Mouse (Mus musculus) kidney, embryonic 14.5 days (tissue): ENCODE measurements around the gene Tspyl3. TPM values are rescaled to one million over a fixed set of nuclear protein-coding genes. Genes with fewer than 3 reads are reported as not detected.

Source experiments
- ATAC-seq: fragments of 200-750 bp; cut with Nextera tagmentation; 2 replicates; pipeline ENCODE4 v1.8.0; 2017; ENCODE audit warnings: moderate number of reproducible peaks, mild to moderate bottlenecking, moderate TSS enrichment, moderate library complexity; ENCODE audit not compliant: low FRiP score, low TSS enrichment
- H3K27ac ChIP-seq: fragments of 300-500 bp; sonication (generic); 2 replicates; pipeline ENCODE4 v1.5.1; 2014; ENCODE audit warnings: low read depth, mild to moderate bottlenecking, low read length, moderate library complexity, mixed read lengths
- H3K27me3 ChIP-seq: fragments of 300-500 bp; sonication (generic); 2 replicates; pipeline ENCODE4 v1.6.1; 2014; ENCODE audit warnings: mild to moderate bottlenecking, low read length; ENCODE audit not compliant: control insufficient read depth, insufficient read depth
- H3K36me3 ChIP-seq: fragments of 300-500 bp; sonication (generic); 2 replicates; pipeline ENCODE4 v1.6.1; 2014; ENCODE audit warnings: low read length, mixed read lengths; ENCODE audit not compliant: control insufficient read depth, insufficient read depth
- H3K4me1 ChIP-seq: fragments of 300-500 bp; sonication (generic); 2 replicates; pipeline ENCODE4 v1.6.1; 2014; ENCODE audit warnings: low read length, mixed read lengths; ENCODE audit not compliant: control insufficient read depth, insufficient read depth
- H3K4me2 ChIP-seq: fragments of 300-500 bp; sonication (generic); replicated peaks from 2 replicates; pipeline ENCODE4 v1.6.1; 2014; ENCODE audit warnings: low read depth, mild to moderate bottlenecking, low read length
- H3K4me3 ChIP-seq: fragments of 300-500 bp; sonication (generic); 2 replicates; pipeline ENCODE4 v1.5.1; 2014; ENCODE audit warnings: mild to moderate bottlenecking, low read length
- H3K9ac ChIP-seq: fragments of 300-500 bp; sonication (generic); 2 replicates; pipeline ENCODE4 v1.6.1; 2014; ENCODE audit warnings: low read depth, mild to moderate bottlenecking, low read length, moderate library complexity
- H3K9me3 ChIP-seq: fragments of 300-500 bp; sonication (generic); 2 replicates; pipeline ENCODE4 v1.6.1; 2016; ENCODE audit warnings: low read length; ENCODE audit not compliant: control insufficient read depth
- WGBS: fragments of 180-500 bp; shearing (Covaris S2); extraction: QIAGEN DNeasy Blood & Tissue Kit; methylation state at CpG from one replicate; pipeline ENCODE4 v1.1.7; 2014; 5-methylcytosine and 5-hydroxymethylcytosine counted together
- polyA plus RNA-seq: library from polyadenylated mRNA; unstranded; fragments of >200 nt; fragmentation: Nextera tagmentation; extraction: Ambion mirVana; gene quantifications from 2 replicates; pipeline ENCODE4 v1.2.1, GENCODE M21; 2014

Gene Tspyl3
- polyA plus RNA-seq, 1 experiment from 2014 or later = 9.6 TPM

GRCm38 (mm10) chr2:153215421-153215820 is 9.8 kb downstream of the Tspyl3 start:
- ATAC-seq = no peak
- no peaks in the 10 kb centered on the region for H3K9me3 ChIP-seq
- no peaks in the 10 kb centered on the region for H3K36me3 ChIP-seq
- no peaks in the 10 kb centered on the region for H3K4me1 ChIP-seq
- H3K27me3 ChIP-seq = no peaks in the 10 kb centered on the region
- H3K9ac ChIP-seq = no peak overlapping the region
- H3K4me3 ChIP-seq = no peak overlapping the region
- H3K27ac ChIP-seq = no peak overlapping the region
- no peak overlapping the region for H3K4me2 ChIP-seq
- WGBS = 85% methylated on average over 4 of the region's 4 CpGs

DNA sequence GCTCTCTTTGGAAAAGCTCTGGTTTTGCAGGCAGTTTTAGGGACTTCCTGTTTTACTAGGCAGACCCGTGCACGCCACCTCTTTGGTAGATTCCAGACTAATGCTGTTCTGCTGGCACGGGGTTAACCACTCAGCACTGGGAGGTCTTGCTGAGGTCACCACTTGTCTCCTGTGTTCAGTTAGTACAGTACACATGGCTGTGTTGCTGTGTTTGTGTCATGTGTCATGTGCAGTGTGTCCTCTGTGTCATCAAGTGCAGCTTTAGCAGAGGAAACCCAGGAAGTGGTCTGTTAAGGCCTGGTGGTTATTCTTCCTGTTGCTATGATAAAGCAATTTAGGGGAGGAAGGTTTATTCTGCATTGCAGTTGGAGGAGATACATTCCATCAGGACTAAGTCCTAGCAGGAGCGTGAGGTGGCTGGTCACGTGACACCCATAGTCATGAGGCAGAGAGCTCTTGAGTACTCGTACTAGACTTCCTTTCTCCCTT is 10.4 kb downstream of the Tspyl3 start:
- H3K9ac ChIP-seq = no peak overlapping the region
- 64% methylated on average over 6 of the region's 6 CpGs for WGBS

GRCm38 (mm10) chr2:153213351-153213750 is 11.9 kb downstream of the Tspyl3 start:
- ATAC-seq = no peak
- Histone ChIP-seq H3K36me3 (peaks cover 13% of the 10 kb centered on the region), H3K27me3 (no peaks in the 10 kb centered on the region), H3K4me2 (no peak overlapping the region), H3K9me3 (no peaks in the 10 kb centered on the region), H3K4me3 (no peak overlapping the region), H3K4me1 (no peaks in the 10 kb centered on the region), H3K27ac (no peak overlapping the region), H3K9ac (no peak overlapping the region)
- 83% methylated on average over 4 of the region's 4 CpGs for WGBS

More for the DNA sequence above, 10.4 kb downstream of the Tspyl3 start:
- Histone ChIP-seq H3K4me3 (no peak overlapping the region), H3K36me3 (peaks cover under 1% of the 10 kb centered on the region; the same call in 1 of the 2 replicates), H3K9me3 (no peaks in the 10 kb centered on the region), H3K4me1 (no peaks in the 10 kb centered on the region), H3K27ac (no peak overlapping the region), H3K27me3 (no peaks in the 10 kb centered on the region), H3K4me2 (no peak overlapping the region)
- no peak for ATAC-seq

GRCm38 (mm10) chr2:153211451-153211850 is 13.8 kb downstream of the Tspyl3 start:
- no peaks in the 10 kb centered on the region for H3K4me1 ChIP-seq
- no peak overlapping the region for H3K9ac ChIP-seq
- H3K36me3 ChIP-seq = peaks cover 31% of the 10 kb centered on the region
- no peaks in the 10 kb centered on the region for H3K27me3 ChIP-seq
- no peak overlapping the region for H3K4me3 ChIP-seq
- no peak overlapping the region for H3K4me2 ChIP-seq
- WGBS = 97% methylated on average over 5 of the region's 5 CpGs
- no peaks in the 10 kb centered on the region for H3K9me3 ChIP-seq
- no peak overlapping the region for H3K27ac ChIP-seq
- ATAC-seq = no peak

- H3K9me3 ChIP-seq = no peaks in the 10 kb centered on the region
- H3K27me3 ChIP-seq = no peaks in the 10 kb centered on the region
- H3K9ac ChIP-seq = no peak overlapping the region
- 90% methylated on average over 5 of the region's 5 CpGs for WGBS
- H3K4me2 ChIP-seq = no peak overlapping the region
- peaks cover 51% of the 10 kb centered on the region for H3K36me3 ChIP-seq
- no peaks in the 10 kb centered on the region for H3K4me1 ChIP-seq
- H3K4me3 ChIP-seq = no peak overlapping the region
- ATAC-seq = no peak
- no peak overlapping the region; the same call in 1 of the 2 replicates for H3K27ac ChIP-seq
Measured at GRCm38 (mm10) chr2:153209286-153209685, 16.0 kb downstream of the Tspyl3 start.

- Histone ChIP-seq H3K9me3 (no peaks in the 10 kb centered on the region), H3K27ac (no peak overlapping the region), H3K4me1 (no peaks in the 10 kb centered on the region), H3K4me2 (no peak overlapping the region), H3K27me3 (no peaks in the 10 kb centered on the region), H3K4me3 (no peak overlapping the region), H3K36me3 (peaks cover 57% of the 10 kb centered on the region), H3K9ac (no peak overlapping the region)
- WGBS = 92% methylated on average over 2 of the region's 2 CpGs
- ATAC-seq = no peak
Measured at GRCm38 (mm10) chr2:153208149-153208548, 17.1 kb downstream of the Tspyl3 start.

GRCm38 (mm10) chr2:153202766-153203165 is 22.5 kb downstream of the Tspyl3 start:
- no peak overlapping the region for H3K4me2 ChIP-seq
- WGBS = 71% methylated on average over 1 of the region's 1 CpGs
- no peak overlapping the region for H3K27ac ChIP-seq
- H3K4me1 ChIP-seq = no peaks in the 10 kb centered on the region
- H3K27me3 ChIP-seq = no peaks in the 10 kb centered on the region
- H3K36me3 ChIP-seq = peaks cover 81% of the 10 kb centered on the region
- H3K9me3 ChIP-seq = no peaks in the 10 kb centered on the region
- no peak for ATAC-seq
- no peak overlapping the region for H3K9ac ChIP-seq
- no peak overlapping the region for H3K4me3 ChIP-seq

GRCm38 (mm10) chr2:153199114-153199513 is 26.1 kb downstream of the Tspyl3 start:
- Histone ChIP-seq H3K9ac (no peak overlapping the region), H3K4me1 (no peaks in the 10 kb centered on the region), H3K27ac (no peak overlapping the region), H3K36me3 (peaks cover 79% of the 10 kb centered on the region), H3K27me3 (no peaks in the 10 kb centered on the region), H3K4me3 (no peak overlapping the region), H3K4me2 (no peak overlapping the region), H3K9me3 (no peaks in the 10 kb centered on the region)
- ATAC-seq = no peak
- WGBS = 86% methylated on average over 2 of the region's 2 CpGs

- Histone ChIP-seq H3K9me3 (no peaks in the 10 kb centered on the region), H3K9ac (no peak overlapping the region), H3K36me3 (peaks cover 79% of the 10 kb centered on the region), H3K27ac (no peak overlapping the region), H3K4me2 (no peak overlapping the region), H3K4me3 (no peak overlapping the region), H3K27me3 (no peaks in the 10 kb centered on the region), H3K4me1 (no peaks in the 10 kb centered on the region)
- no peak for ATAC-seq
- 78% methylated on average over 5 of the region's 5 CpGs for WGBS
Measured at GRCm38 (mm10) chr2:153198485-153198884, 26.8 kb downstream of the Tspyl3 start.
